Mouse (Mus musculus): Measurements from ENCODE around the gene Pmpca. TPM values are rescaled to one million over a fixed set of nuclear protein-coding genes. Genes with fewer than 3 reads are reported as not detected.

Gene Pmpca
- polyA plus RNA-seq, 1 experiment, result 17.7 TPM

DNA sequence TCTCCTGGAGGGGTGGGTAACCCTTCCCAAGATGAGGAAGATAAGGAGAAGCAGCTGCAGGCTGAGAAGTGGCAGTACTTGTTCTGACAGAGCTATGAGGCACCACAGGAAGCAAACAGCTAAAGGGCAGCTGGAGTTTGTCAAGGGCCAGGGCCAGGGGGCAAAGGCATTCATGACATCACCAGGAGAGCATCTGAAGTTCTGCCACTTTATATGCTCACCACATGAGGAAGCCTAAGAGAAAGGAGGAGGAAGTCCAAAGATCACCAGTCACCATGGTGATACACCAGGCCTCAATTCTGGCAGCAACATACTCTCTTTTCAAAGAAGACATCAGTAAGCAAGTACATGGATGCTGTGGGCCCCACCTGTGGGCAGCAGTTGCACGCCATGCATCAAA lies 33.9 kb downstream of the Pmpca start:
- Histone ChIP-seq H3K27ac (ENCODE audit: insufficient read depth, low read depth, low read length) (no peak overlapping the region), H3K4me3 (ENCODE audit: low read depth, low read length) (no peak overlapping the region), H3K27me3 (ENCODE audit: control insufficient read depth, insufficient read depth, low read length) (no peaks in the 10 kb centered on the region), H3K36me3 (ENCODE audit: control insufficient read depth, insufficient read depth, low read length) (peaks cover 82% of the 10 kb centered on the region), H3K4me1 (ENCODE audit: control insufficient read depth, insufficient read depth, insufficient read length, low read length) (no peaks in the 10 kb centered on the region)
- no peak for TF ChIP-seq POLR2A (IDR thresholded peaks at IDR 0.05; ENCODE audit: low read depth, low read length)
- TF ChIP-seq CTCF (IDR thresholded peaks at IDR 0.05; ENCODE audit: extremely low read depth, insufficient read length, insufficient replicate concordance, low read depth, low read length), result no peak
- WGBS, result 79% methylated on average over 1 of the region's 1 CpGs

DNA sequence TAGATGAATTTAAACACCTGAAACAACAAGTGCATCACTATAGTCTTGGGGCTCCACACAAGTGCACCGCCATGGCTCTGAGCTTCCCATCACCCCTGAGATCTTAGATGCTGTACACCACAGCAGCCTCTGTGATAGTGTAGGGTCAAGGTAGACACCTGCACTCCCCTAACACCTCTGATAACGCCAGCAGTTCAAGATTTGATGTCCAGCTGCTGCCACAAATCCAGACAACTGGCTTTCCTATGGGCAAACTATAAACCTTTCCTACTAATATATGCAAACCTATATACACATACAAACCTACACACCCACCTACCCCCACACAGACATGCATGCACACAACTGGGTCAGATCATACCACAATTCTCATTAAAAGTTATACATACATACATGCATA lies 35.4 kb downstream of the Pmpca start:
- Histone ChIP-seq H3K36me3 (ENCODE audit: control insufficient read depth, insufficient read depth, low read length) (peaks cover 85% of the 10 kb centered on the region), H3K4me1 (ENCODE audit: control insufficient read depth, insufficient read depth, insufficient read length, low read length) (no peaks in the 10 kb centered on the region), H3K4me3 (ENCODE audit: low read depth, low read length) (no peak overlapping the region), H3K27me3 (ENCODE audit: control insufficient read depth, insufficient read depth, low read length) (no peaks in the 10 kb centered on the region), H3K27ac (ENCODE audit: insufficient read depth, low read depth, low read length) (no peak overlapping the region)
- TF ChIP-seq POLR2A (IDR thresholded peaks at IDR 0.05; ENCODE audit: low read depth, low read length) (no peak), CTCF (IDR thresholded peaks at IDR 0.05; ENCODE audit: extremely low read depth, insufficient read length, insufficient replicate concordance, low read depth, low read length) (no peak)
- WGBS, result 94% methylated on average over 2 of the region's 2 CpGs

DNA sequence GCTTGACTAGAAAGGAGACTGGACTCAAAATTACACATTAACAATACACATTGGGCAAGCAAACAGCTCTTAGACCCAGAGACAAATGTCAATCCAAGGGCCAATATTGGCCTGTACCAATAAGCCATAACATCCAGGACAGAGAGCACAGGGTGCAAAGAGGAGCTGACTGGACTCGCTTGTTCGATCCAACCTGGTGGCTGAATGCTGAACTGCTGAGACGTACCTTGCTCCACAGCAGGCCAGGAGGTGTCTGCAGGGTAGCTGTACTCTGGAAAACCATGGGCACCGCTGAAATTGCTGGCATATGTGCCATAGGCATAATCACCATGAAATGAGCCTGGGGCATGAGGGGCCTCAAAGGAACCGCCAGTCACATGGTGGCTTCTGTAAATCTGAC lies 40.7 kb downstream of the Pmpca start:
- TF ChIP-seq POLR2A (IDR thresholded peaks at IDR 0.05; ENCODE audit: low read depth, low read length), result no peak
- TF ChIP-seq CTCF (IDR thresholded peaks at IDR 0.05; ENCODE audit: extremely low read depth, insufficient read length, insufficient replicate concordance, low read depth, low read length), result no peak
- Histone ChIP-seq H3K4me3 (ENCODE audit: low read depth, low read length) (no peak overlapping the region), H3K27ac (ENCODE audit: insufficient read depth, low read depth, low read length) (no peak overlapping the region), H3K36me3 (ENCODE audit: control insufficient read depth, insufficient read depth, low read length) (peaks cover 73% of the 10 kb centered on the region), H3K27me3 (ENCODE audit: control insufficient read depth, insufficient read depth, low read length) (no peaks in the 10 kb centered on the region), H3K4me1 (ENCODE audit: control insufficient read depth, insufficient read depth, insufficient read length, low read length) (peaks cover 2% of the 10 kb centered on the region; the same call in 1 of the 2 replicates)
- WGBS, result 95% methylated on average over 5 of the region's 5 CpGs

DNA sequence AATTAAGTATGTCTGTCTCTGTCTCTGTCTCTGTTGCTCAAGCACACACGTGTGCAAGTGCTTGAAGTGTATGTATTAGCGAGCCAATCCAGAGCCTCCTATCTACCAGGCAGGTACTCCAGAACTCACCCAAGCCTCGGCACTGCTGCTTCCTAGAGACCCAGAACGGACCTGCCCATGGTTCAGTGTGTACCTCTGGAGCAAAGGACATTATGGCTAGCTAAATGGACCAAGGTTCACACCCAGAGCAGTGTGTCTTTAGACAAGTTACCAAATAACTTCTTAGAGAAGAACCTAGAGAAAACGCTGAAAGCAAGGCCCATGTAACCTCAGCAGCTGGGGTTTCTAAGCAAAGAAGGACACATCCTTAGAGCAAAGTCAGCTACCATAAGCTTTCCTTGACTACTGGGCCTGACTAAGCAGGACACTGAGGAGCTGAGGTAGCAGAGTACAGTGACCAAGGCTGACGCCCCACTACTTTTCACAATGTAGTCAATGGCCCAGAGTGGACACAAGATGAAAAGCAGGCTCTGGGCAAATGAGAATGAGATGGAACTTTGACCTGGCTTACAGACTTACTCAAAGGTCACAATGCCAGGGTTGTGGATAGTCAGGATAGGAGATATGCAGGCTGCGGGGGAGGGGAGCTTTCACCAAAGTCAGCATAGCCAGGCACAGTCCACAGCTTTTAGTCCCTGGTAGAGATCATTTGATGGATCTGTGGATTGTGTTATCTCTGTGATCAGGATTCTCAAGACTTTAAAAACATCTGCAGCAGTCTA lies 45.8 kb downstream of the Pmpca start:
- Histone ChIP-seq H3K36me3 (ENCODE audit: control insufficient read depth, insufficient read depth, low read length) (peaks cover 61% of the 10 kb centered on the region), H3K27ac (ENCODE audit: insufficient read depth, low read depth, low read length) (peak overlapping the region; percentile 76), H3K4me1 (ENCODE audit: control insufficient read depth, insufficient read depth, insufficient read length, low read length) (peaks cover 7% of the 10 kb centered on the region), H3K4me3 (ENCODE audit: low read depth, low read length) (no peak overlapping the region), H3K27me3 (ENCODE audit: control insufficient read depth, insufficient read depth, low read length) (no peaks in the 10 kb centered on the region)
- WGBS, result 77% methylated on average over 7 of the region's 7 CpGs
- TF ChIP-seq CTCF (IDR thresholded peaks at IDR 0.05; ENCODE audit: extremely low read depth, insufficient read length, insufficient replicate concordance, low read depth, low read length) (no peak), POLR2A (IDR thresholded peaks at IDR 0.05; ENCODE audit: low read depth, low read length) (no peak)

DNA sequence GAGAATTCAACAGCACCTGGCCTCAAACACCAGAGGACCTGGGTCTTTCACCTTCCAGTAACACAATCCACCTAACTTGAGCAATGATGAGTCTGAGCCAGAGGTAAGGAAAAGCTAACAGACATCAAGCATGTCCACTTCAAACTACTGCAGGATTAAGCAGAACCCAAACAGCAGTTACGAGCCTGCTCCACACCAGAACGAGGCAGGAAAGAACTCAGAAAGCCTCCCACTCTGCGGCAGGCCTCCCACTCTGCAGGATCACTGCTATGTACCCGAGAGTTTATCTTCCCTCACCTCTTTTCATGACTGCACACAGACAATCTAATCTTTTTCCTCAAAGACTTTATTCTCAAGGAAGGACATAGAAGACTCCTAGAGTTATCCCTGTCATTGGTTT lies 48.1 kb downstream of the Pmpca start:
- Histone ChIP-seq H3K36me3 (ENCODE audit: control insufficient read depth, insufficient read depth, low read length) (peaks cover 65% of the 10 kb centered on the region), H3K4me1 (ENCODE audit: control insufficient read depth, insufficient read depth, insufficient read length, low read length) (peaks cover 7% of the 10 kb centered on the region), H3K4me3 (ENCODE audit: low read depth, low read length) (no peak overlapping the region), H3K27ac (ENCODE audit: insufficient read depth, low read depth, low read length) (no peak overlapping the region), H3K27me3 (ENCODE audit: control insufficient read depth, insufficient read depth, low read length) (no peaks in the 10 kb centered on the region)
- TF ChIP-seq CTCF (IDR thresholded peaks at IDR 0.05; ENCODE audit: extremely low read depth, insufficient read length, insufficient replicate concordance, low read depth, low read length) (no peak), POLR2A (IDR thresholded peaks at IDR 0.05; ENCODE audit: low read depth, low read length) (no peak)
- WGBS, result 65% methylated on average over 4 of the region's 4 CpGs

DNA sequence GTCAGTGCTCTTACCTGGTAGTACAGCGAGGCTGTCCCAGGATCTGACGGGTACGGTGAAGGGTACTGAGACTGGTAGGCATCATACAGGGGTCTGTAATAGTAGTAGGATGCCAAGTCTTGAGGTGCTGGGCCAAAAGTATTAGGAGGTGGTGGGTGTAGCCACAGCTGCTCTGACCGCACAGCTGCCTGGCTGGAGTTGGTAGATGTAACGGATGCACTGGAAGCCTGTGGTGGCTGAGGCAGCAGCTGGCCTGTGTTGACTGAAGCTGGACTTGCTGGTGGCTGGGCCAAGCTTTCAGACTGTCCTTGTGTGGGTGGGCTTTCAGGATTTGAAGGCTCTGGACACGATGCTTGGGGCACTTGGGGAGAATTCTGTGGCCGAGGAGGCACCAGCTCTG lies 49.2 kb downstream of the Pmpca start:
- Histone ChIP-seq H3K36me3 (ENCODE audit: control insufficient read depth, insufficient read depth, low read length) (peaks cover 59% of the 10 kb centered on the region), H3K27me3 (ENCODE audit: control insufficient read depth, insufficient read depth, low read length) (no peaks in the 10 kb centered on the region), H3K27ac (ENCODE audit: insufficient read depth, low read depth, low read length) (no peak overlapping the region), H3K4me3 (ENCODE audit: low read depth, low read length) (no peak overlapping the region), H3K4me1 (ENCODE audit: control insufficient read depth, insufficient read depth, insufficient read length, low read length) (peaks cover 7% of the 10 kb centered on the region)
- WGBS, result 87% methylated on average over 7 of the region's 7 CpGs
- TF ChIP-seq CTCF (IDR thresholded peaks at IDR 0.05; ENCODE audit: extremely low read depth, insufficient read length, insufficient replicate concordance, low read depth, low read length) (no peak), POLR2A (IDR thresholded peaks at IDR 0.05; ENCODE audit: low read depth, low read length) (no peak)

DNA sequence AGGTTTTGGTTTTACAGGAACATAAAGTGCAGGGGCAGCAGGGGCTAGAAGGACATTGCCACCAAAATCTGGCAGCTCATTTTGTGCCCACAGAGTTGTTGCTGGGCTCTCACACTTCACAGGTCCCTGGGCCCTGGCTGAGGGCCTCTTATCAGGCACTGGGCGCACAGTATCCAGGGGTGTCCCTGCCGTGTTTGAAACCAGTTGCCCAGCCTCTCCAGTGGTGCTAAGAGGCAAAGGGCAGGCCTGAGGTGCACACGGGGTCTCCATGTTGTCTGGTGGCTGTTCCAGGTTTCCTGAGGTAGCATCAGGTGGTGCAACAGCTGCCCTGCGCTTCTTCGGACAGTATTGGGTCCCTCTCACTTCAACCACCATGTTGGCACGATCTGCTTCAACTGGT lies 50.5 kb downstream of the Pmpca start:
- peaks cover 52% of the 10 kb centered on the region for H3K36me3 ChIP-seq (ENCODE audit: control insufficient read depth, insufficient read depth, low read length)

More for the DNA sequence above, 50.5 kb downstream of the Pmpca start:
- no peak overlapping the region for H3K27ac ChIP-seq (ENCODE audit: insufficient read depth, low read depth, low read length)
- TF ChIP-seq CTCF (IDR thresholded peaks at IDR 0.05; ENCODE audit: extremely low read depth, insufficient read length, insufficient replicate concordance, low read depth, low read length), result no peak
- TF ChIP-seq POLR2A (IDR thresholded peaks at IDR 0.05; ENCODE audit: low read depth, low read length), result no peak
- no peaks in the 10 kb centered on the region for H3K27me3 ChIP-seq (ENCODE audit: control insufficient read depth, insufficient read depth, low read length)
- H3K4me3 ChIP-seq (ENCODE audit: low read depth, low read length), result no peak overlapping the region
- WGBS, result 88% methylated on average over 6 of the region's 6 CpGs
- H3K4me1 ChIP-seq (ENCODE audit: control insufficient read depth, insufficient read depth, insufficient read length, low read length), result peaks cover 5% of the 10 kb centered on the region

Data from small intestine, adult 2 months (tissue).